Mouse (Mus musculus): ENCODE measurements around the gene Arhgef2. TPM values are rescaled to one million over a fixed set of nuclear protein-coding genes. Genes with fewer than 3 reads are reported as not detected.
"Not testable (repeated sequence)": the region's sequence is repeated elsewhere in the genome, so short reads cannot be mapped to it uniquely, and the experiment has no call there.

Gene Arhgef2
- polyA plus RNA-seq, 1 experiment, result 210 TPM

- Histone ChIP-seq H3K4me3 (ENCODE audit: insufficient read depth, low read length) (no peak overlapping the region), H3K27ac (ENCODE audit: insufficient read depth, low read length) (no peak overlapping the region), H3K4me1 (ENCODE audit: control insufficient read depth, insufficient read depth, low read length) (no peaks in the 10 kb centered on the region)
- no peak for TF ChIP-seq CTCF (IDR thresholded peaks at IDR 0.05; ENCODE audit: borderline replicate concordance, insufficient read depth, low read length)
- TF ChIP-seq POLR2A (IDR thresholded peaks at IDR 0.05; ENCODE audit: low read depth, low read length), result no peak
Measured at GRCm38 (mm10) chr3:88569093-88569492, 36.7 kb upstream of the Arhgef2 start.

- Histone ChIP-seq H3K4me3 (ENCODE audit: insufficient read depth, low read length) (no peak overlapping the region), H3K4me1 (ENCODE audit: control insufficient read depth, insufficient read depth, low read length) (no peaks in the 10 kb centered on the region), H3K27ac (ENCODE audit: insufficient read depth, low read length) (no peak overlapping the region)
- TF ChIP-seq CTCF (IDR thresholded peaks at IDR 0.05; ENCODE audit: borderline replicate concordance, insufficient read depth, low read length) (no peak), POLR2A (IDR thresholded peaks at IDR 0.05; ENCODE audit: low read depth, low read length) (no peak)
Measured at GRCm38 (mm10) chr3:88569694-88570093, 36.1 kb upstream of the Arhgef2 start.

GRCm38 (mm10) chr3:88570341-88570740, 35.4 kb upstream of the Arhgef2 start:
- no peak overlapping the region for H3K4me3 ChIP-seq (ENCODE audit: insufficient read depth, low read length)
- TF ChIP-seq CTCF (IDR thresholded peaks at IDR 0.05; ENCODE audit: borderline replicate concordance, insufficient read depth, low read length) (no peak), POLR2A (IDR thresholded peaks at IDR 0.05; ENCODE audit: low read depth, low read length) (no peak)
- H3K27ac ChIP-seq (ENCODE audit: insufficient read depth, low read length), result no peak overlapping the region
- no peaks in the 10 kb centered on the region for H3K4me1 ChIP-seq (ENCODE audit: control insufficient read depth, insufficient read depth, low read length)

GRCm38 (mm10) chr3:88571856-88572255, 33.9 kb upstream of the Arhgef2 start:
- no peaks in the 10 kb centered on the region for H3K4me1 ChIP-seq (ENCODE audit: control insufficient read depth, insufficient read depth, low read length)
- no peak for TF ChIP-seq POLR2A (IDR thresholded peaks at IDR 0.05; ENCODE audit: low read depth, low read length)
- no peak for TF ChIP-seq CTCF (IDR thresholded peaks at IDR 0.05; ENCODE audit: borderline replicate concordance, insufficient read depth, low read length)
- H3K4me3 ChIP-seq (ENCODE audit: insufficient read depth, low read length), result no peak overlapping the region
- H3K27ac ChIP-seq (ENCODE audit: insufficient read depth, low read length), result no peak overlapping the region

GRCm38 (mm10) chr3:88572835-88573234, 32.9 kb upstream of the Arhgef2 start:
- no peak overlapping the region for H3K27ac ChIP-seq (ENCODE audit: insufficient read depth, low read length)
- H3K4me1 ChIP-seq (ENCODE audit: control insufficient read depth, insufficient read depth, low read length), result no peaks in the 10 kb centered on the region
- H3K4me3 ChIP-seq (ENCODE audit: insufficient read depth, low read length), result no peak overlapping the region
- TF ChIP-seq CTCF (IDR thresholded peaks at IDR 0.05; ENCODE audit: borderline replicate concordance, insufficient read depth, low read length) (no peak), POLR2A (IDR thresholded peaks at IDR 0.05; ENCODE audit: low read depth, low read length) (no peak)

GRCm38 (mm10) chr3:88573810-88574209, 32.0 kb upstream of the Arhgef2 start:
- no peak overlapping the region for H3K27ac ChIP-seq (ENCODE audit: insufficient read depth, low read length)
- TF ChIP-seq CTCF (IDR thresholded peaks at IDR 0.05; ENCODE audit: borderline replicate concordance, insufficient read depth, low read length) (no peak), POLR2A (IDR thresholded peaks at IDR 0.05; ENCODE audit: low read depth, low read length) (no peak)
- no peaks in the 10 kb centered on the region for H3K4me1 ChIP-seq (ENCODE audit: control insufficient read depth, insufficient read depth, low read length)

GRCm38 (mm10) chr3:88575540-88575939, 30.2 kb upstream of the Arhgef2 start, which contains the start of gene Ssr2:
TSS of gene Ssr2 (plus strand) at chr3:88575876.
- TF ChIP-seq CTCF (IDR thresholded peaks at IDR 0.05; ENCODE audit: borderline replicate concordance, insufficient read depth, low read length), result no peak
- TF ChIP-seq POLR2A (IDR thresholded peaks at IDR 0.05; ENCODE audit: low read depth, low read length), result no peak
- Histone ChIP-seq H3K4me1 (ENCODE audit: control insufficient read depth, insufficient read depth, low read length) (no peaks in the 10 kb centered on the region), H3K27ac (ENCODE audit: insufficient read depth, low read length) (no peak within 1 kb of the TSS)

More at GRCm38 (mm10) chr3:88573810-88574209, 32.0 kb upstream of the Arhgef2 start:
- H3K4me3 ChIP-seq (ENCODE audit: insufficient read depth, low read length), result no peak overlapping the region

GRCm38 (mm10) chr3:88577846-88578245, 27.9 kb upstream of the Arhgef2 start:
- H3K4me3 ChIP-seq (ENCODE audit: insufficient read depth, low read length); H3K4me1 ChIP-seq (ENCODE audit: control insufficient read depth, insufficient read depth, low read length); H3K27ac ChIP-seq (ENCODE audit: insufficient read depth, low read length): not testable (repeated sequence)

More at GRCm38 (mm10) chr3:88575540-88575939, 30.2 kb upstream of the Arhgef2 start, which contains the start of gene Ssr2:
- no peak within 1 kb of the TSS for H3K4me3 ChIP-seq (ENCODE audit: insufficient read depth, low read length)

- Histone ChIP-seq H3K4me3 (ENCODE audit: insufficient read depth, low read length) (peak overlapping the region; percentile 98), H3K27ac (ENCODE audit: insufficient read depth, low read length) (no peak overlapping the region), H3K4me1 (ENCODE audit: control insufficient read depth, insufficient read depth, low read length) (0 out of 2 replicates have a peak, but pooled peaks cover 3% of the 10 kb centered on the region)
- TF ChIP-seq CTCF (IDR thresholded peaks at IDR 0.05; ENCODE audit: borderline replicate concordance, insufficient read depth, low read length) (no peak), POLR2A (IDR thresholded peaks at IDR 0.05; ENCODE audit: low read depth, low read length) (no peak)
Measured at GRCm38 (mm10) chr3:88578498-88579424, 27.0 kb upstream of the Arhgef2 start.

- Histone ChIP-seq H3K4me1 (ENCODE audit: control insufficient read depth, insufficient read depth, low read length) (0 out of 2 replicates have a peak, but pooled peaks cover 3% of the 10 kb centered on the region), H3K4me3 (ENCODE audit: insufficient read depth, low read length) (peak overlapping the region; percentile 98), H3K27ac (ENCODE audit: insufficient read depth, low read length) (no peak overlapping the region)
- TF ChIP-seq CTCF (IDR thresholded peaks at IDR 0.05; ENCODE audit: borderline replicate concordance, insufficient read depth, low read length) (no peak), POLR2A (IDR thresholded peaks at IDR 0.05; ENCODE audit: low read depth, low read length) (peak; percentile 85)
Measured at GRCm38 (mm10) chr3:88579454-88580117, 26.2 kb upstream of the Arhgef2 start.

All from embryonic fibroblast, embryonic 13.5 days (primary cell).